Mouse (Mus musculus): ENCODE results near the gene Pla2g2c.
A peak's percentile ranks its signal among the peaks of the same experiment; 100 is the strongest.

Gene Pla2g2c

DNA sequence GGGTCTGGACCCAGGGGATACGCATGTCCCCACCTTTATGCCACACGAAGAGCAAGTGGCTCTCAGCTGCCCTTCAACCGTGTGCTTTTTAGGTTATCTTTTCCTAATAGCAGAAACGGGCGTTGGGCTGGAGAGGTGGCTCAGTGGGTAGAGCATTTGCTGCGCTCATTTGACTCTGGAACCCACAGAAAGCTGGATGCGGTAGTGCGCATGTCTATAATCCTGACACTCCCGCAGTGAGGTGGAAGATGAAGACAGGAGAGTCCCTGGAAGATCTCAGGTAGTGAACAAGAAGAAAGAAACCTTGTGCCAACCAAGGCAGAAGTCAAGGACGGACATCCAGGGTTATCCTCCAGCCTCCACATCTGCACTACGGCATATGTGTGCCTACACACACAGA, 15.3 kb upstream of the Pla2g2c start:
- no peak for DNase-seq (ENCODE audit: low read depth, low spot score)

DNA sequence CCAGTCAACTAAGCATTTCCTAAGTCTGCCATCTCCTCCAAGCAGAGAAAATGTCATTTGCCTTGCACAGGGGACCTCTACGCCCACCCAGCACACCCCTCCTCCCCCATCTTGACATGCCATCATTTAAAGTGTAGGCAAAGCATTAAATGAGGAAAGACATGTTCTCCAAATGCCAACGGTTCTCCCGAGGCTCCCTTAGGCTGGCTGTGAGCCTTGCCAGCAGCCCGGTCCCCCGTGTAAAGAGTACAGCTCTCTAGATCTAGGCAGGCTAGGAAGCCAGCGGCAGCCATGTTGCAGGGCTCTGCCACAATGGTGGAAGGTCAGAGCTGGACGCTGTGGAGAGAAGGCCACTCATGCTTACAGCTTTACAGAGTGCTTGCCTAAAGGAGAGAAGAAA, 14.6 kb upstream of the Pla2g2c start:
- DNase-seq (ENCODE audit: low read depth, low spot score), result no peak

GRCm38 (mm10) chr4:138710633-138711032, 14.0 kb upstream of the Pla2g2c start:
- DNase-seq (ENCODE audit: low read depth, low spot score), result no peak

DNA sequence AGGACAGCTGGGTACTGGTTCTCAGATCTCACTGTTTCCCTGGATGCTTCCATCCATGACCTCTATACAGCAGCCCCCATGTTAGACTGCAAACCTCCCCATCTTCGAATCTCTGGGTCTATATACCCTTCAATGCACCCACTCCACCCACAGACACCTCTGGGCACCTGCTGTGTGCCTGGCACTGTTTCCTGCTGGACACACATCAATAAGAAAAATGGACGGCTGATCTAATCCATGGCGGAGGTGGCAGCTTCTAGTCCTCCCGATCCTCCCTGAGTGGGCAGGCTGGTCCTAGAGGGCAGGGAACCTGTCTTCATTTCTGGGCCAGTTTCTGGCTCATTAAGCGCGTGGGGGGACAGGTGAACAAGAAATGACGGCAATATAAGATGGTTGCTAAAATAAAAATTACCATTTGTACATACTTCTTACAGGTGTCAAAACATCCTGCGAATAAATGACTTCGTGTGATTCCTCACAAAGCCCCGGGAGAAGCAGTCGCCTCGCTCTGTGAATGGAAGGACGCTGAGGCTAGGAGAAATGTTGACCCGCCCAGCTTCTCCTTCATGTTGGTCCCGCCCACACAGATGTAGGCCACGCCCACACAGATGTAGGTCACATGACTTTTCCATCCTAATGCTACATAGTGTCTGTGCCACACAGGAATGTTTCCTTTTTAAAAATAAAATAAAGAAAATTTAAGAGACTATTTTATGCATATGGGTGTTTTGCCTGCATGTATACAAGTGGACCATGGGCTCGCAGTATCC, 13.4 kb upstream of the Pla2g2c start:
- no peak for DNase-seq (ENCODE audit: low read depth, low spot score)

DNA sequence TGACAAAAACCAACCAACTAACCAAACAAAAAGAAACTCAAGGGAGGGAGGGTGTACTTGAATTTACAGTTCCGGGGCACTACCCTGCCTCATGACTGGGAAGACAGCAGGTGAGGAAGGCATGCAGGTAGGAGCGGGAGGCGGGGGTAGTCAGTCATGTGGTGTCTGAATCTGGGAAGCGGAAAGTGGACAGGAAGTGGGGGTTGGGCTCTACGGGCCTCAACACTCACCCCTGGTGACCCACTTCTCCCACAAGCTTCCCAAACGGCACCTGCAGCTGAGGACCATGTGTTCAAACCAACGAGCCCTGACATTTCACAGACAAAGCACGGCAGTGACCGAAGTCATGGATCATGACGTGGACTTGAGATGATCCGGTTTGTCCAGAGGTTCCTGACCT, 12.5 kb upstream of the Pla2g2c start:
- DNase-seq (ENCODE audit: low read depth, low spot score), result no peak

DNA sequence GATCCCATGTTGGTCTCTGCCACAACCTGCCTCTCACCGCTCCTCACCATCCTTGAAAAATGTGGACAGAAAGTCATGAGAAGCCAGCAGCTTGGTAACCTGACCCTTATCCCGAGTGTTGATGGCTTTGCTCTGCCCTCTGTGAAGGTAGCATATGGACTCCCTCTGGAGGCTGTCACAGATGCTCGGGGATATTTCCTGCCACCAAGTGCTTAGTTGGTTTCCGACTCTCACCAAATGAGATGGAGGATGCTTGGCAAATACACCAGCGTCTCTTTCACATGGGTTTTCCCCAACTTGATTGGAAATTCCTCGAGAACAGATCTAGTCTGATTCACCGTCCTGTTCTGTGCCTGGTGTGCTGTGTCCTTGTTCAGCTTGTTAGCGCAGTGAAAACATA, 12.0 kb upstream of the Pla2g2c start:
- DNase-seq (ENCODE audit: low read depth, low spot score), result no peak

DNA sequence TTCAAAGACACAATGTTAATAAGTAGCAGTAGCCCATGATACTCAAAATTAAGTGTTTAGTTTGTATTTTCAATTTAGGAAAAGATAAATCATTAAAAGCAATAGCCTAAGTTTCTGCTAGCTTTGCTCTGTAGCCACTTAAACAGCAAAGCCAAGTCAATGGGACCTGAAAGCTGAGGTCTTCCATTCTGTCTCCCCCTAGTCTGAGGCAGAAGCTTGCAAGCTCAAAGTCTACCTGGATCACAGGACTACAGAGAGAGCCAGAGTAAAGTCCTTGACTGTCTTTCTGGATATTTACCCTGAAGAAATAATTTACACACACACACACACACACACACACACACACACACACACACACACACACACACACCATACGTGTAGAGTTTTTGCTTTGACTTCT, 10.4 kb upstream of the Pla2g2c start:
- DNase-seq (ENCODE audit: low read depth, low spot score), result no peak

- DNase-seq (ENCODE audit: low read depth, low spot score), result no peak
Observed at GRCm38 (mm10) chr4:138716697-138717096, 7.9 kb upstream of the Pla2g2c start.

DNA sequence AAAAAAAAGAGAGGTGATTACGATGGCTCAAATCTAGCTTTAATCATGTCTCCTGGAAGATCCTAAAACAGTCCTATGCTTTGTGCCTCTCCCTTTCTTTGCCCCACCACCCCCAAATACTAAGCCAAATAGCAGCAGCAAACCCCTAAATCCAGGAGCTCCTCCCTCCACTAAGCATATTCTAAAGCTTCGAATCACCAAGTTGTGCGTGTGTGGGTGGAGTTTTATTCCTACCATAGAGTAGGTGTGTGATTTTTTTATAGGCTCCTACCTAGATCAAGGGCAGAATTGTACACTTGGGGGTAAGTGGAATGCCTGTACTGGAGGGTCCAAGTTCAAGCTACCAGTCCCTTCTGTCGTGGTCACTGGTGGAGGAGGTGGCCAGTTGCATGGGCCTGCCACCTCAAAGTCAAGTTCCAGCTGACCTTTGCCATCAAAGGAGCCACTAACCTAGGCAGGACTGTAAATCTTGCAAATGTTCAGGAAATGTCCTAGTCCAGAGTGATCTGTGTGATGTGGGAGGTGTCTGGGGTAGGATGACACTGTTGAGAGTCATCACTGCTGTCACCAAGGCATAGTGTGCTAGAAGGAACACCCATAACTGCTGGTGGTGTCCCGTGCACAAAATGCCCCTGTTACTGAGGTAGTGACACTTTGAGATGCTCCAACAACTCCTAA, 5.9 kb upstream of the Pla2g2c start:
- DNase-seq (ENCODE audit: low read depth, low spot score), result no peak

GRCm38 (mm10) chr4:138719264-138719596, 5.4 kb upstream of the Pla2g2c start:
- no peak for DNase-seq (ENCODE audit: low read depth, low spot score)

- no peak for DNase-seq (ENCODE audit: low read depth, low spot score)
Observed at GRCm38 (mm10) chr4:138723493-138724281, 905 bp upstream of the Pla2g2c start.

GRCm38 (mm10) chr4:138725127-138725461, 502 bp downstream of the Pla2g2c start:
- peak; percentile 77 for DNase-seq (ENCODE audit: low read depth, low spot score)

GRCm38 (mm10) chr4:138725751-138726150, 1.2 kb downstream of the Pla2g2c start:
- no peak for DNase-seq (ENCODE audit: low read depth, low spot score)

DNA sequence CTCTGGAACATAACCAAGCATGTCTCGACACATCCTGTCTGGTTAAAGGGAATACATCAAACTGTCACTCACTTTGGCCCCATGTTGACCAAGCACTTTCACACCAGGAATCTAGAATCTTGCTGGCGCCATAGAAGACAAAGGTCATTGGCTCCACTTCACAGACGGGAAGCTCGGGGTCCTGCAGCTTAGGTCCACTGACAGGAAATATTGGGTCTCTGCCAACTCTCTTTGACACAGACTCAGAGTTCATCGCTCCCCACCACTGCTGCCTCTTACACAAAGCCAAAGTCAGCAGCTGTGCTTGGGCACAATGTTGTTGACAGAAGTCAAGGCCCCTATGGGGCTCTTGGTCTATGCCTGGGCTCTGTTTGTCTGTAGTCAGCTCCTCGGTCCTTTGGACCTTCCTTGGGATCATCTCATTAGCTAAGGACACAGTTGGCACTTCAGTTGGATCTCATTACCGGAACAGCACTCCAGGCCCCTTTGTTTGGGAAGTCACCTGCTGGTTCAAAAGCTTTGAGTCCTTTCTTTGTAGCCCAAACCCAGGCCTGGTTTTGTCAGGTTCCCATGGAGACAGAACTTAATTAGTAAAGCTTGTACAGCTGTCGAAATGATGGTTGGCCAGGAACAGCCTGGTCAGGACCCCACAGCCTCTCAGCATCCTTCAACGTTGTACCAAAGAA, 4.6 kb downstream of the Pla2g2c start:
- DNase-seq (ENCODE audit: low read depth, low spot score), result no peak

GRCm38 (mm10) chr4:138734105-138734504, 9.5 kb downstream of the Pla2g2c start:
- DNase-seq (ENCODE audit: low read depth, low spot score), result no peak

- no peak for DNase-seq (ENCODE audit: low read depth, low spot score)
Observed at GRCm38 (mm10) chr4:138734863-138735262, 10.3 kb downstream of the Pla2g2c start.

GRCm38 (mm10) chr4:138737031-138737430, 12.4 kb downstream of the Pla2g2c start, which contains the start of gene Ubxn10:
Gene Ubxn10 (minus strand): TSS chr4:138737167.
- no peak for DNase-seq (ENCODE audit: low read depth, low spot score)

- DNase-seq (ENCODE audit: low read depth, low spot score), result peak; percentile 41
Observed at GRCm38 (mm10) chr4:138739136-138739851, 14.7 kb downstream of the Pla2g2c start.

- peak; percentile 43 for DNase-seq (ENCODE audit: low read depth, low spot score)
Observed at GRCm38 (mm10) chr4:138745884-138746283, 21.3 kb downstream of the Pla2g2c start.

DNA sequence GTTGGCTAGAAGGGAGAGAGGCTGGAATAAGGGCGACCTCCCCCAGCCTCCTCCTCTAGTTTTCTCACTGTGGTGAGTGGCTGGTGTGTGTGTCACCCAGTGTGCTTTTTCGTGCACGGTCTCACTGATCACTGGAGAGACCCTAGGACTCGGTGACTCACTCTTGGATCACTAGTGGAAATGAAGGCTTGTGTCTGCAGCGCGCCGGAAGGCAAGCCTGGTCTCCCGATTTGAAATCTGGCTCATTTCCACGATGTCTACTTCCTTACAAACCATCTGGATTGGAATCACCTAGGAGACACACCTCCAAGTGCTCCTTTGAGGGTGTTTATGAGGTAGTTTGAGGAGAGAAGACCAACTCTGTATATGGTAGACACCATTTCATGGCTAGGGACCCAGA, 22.3 kb downstream of the Pla2g2c start:
- no peak for DNase-seq (ENCODE audit: low read depth, low spot score)

DNA sequence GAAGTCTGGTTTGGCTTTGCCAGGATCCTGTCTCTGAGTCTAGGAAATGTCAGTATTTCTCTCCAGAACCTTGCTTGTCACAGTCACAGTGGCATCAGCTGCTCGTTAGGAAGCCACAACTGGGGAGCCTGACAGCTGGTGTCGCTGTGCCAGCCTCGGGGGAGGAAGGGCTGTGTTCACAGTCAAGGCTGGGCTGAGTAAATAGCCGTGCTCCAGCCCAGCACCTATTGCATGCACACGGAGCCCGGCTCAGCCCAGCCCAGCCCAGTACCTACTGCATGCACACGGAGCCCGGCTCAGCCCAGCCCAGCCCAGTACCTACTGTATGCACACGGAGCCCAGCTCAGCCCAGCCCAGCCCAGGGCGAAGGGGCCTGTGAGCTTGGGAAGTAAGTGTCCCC, 23.3 kb downstream of the Pla2g2c start:
- no peak for DNase-seq (ENCODE audit: low read depth, low spot score)
